Mouse (Mus musculus): Measurements from ENCODE around the gene Anapc11.

Gene Anapc11

GRCm38 (mm10) chr11:120627468-120628300 is 29.5 kb downstream of the Anapc11 start:
- DNase-seq (ENCODE audit: low read depth): no peak

GRCm38 (mm10) chr11:120628601-120629340 is 30.6 kb downstream of the Anapc11 start:
- no peak for DNase-seq (ENCODE audit: low read depth)

DNA sequence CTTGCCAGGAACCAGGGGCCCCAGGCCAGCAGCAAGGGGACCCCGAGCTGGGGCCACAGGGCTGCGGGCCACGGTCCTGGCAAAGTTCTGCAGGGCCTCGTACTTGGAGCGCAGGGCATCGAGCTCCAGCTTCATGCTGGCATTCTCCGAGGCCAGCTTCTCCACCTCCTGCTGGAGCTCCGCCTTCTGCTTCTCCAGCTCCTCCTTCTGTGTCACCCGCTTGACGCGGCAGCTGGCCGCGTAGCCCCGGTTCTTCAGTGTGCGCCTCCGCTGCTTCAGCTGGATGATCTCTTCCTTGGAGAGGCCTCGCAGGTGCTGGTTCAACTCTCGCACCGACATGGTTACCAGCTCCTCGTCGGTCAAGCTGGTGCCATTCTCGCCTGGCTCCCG is 31.1 kb downstream of the Anapc11 start:
- no peak for DNase-seq (ENCODE audit: low read depth)

DNA sequence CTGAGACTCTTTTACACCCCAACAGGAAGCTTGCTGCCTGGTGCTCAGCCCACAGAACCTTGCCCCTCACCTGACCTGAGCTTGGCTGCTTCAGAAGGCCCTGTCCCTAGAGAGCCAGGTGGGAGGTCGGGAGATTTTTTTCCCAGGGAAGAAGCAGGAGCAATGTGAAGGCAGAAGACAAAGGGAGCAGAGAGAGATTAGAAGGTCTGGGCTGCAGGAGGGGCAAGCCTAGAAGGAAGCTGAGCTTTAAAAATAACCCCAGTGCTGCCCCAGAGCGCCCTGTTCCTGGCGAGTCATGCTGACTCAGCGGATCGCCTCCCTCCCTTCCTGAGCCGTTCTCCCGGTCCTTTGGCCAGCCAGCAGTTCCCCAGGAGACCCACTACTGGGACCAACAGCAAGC is 31.7 kb downstream of the Anapc11 start:
- no peak for DNase-seq (ENCODE audit: low read depth)

GRCm38 (mm10) chr11:120630401-120630871 is 32.2 kb downstream of the Anapc11 start:
- no peak for DNase-seq (ENCODE audit: low read depth)

- DNase-seq (ENCODE audit: low read depth): no peak
Measured at GRCm38 (mm10) chr11:120630881-120631725, 32.9 kb downstream of the Anapc11 start.

DNA sequence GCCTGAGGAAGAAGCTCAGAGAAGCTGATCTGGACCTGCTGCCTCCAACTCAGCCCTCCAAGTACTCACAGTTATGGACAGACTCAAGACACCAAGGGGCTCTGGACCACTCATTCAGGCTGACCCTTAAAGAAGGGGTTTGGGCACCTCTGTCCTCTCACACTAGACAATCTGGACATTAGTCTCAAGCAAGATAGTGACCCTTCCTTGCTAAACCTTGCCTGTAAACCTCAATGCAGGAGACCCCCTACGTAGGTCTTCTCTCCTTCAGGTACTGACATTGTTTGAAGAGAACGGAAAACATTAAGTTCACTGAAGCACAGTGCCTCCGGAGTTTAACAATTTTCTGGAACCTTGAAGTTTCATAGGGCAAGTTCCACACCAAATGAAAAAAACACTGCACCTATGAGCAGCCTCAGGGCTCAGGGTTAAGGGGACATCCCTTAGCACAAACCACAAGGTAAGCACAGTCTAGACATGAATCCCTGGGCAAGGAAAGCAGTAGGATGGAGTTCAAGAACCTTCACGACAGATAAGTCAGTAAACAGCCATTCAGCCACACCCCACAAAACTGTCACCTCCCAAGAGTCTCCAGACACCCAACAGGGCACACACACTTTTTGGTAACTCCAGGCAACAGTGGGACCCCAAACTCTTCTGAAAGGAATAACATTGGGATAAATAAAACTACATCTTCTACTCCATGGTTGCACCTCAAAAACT is 33.7 kb downstream of the Anapc11 start:
- DNase-seq (ENCODE audit: low read depth): no peak

- no peak for DNase-seq (ENCODE audit: low read depth)
Measured at GRCm38 (mm10) chr11:120632559-120633519, 34.6 kb downstream of the Anapc11 start.

- peak; percentile 89 for DNase-seq (ENCODE audit: low read depth)
Measured at GRCm38 (mm10) chr11:120633520-120634343, 35.5 kb downstream of the Anapc11 start, which contains the start of gene Mafg. TSS of gene Mafg (minus strand) at chr11:120633600.

DNA sequence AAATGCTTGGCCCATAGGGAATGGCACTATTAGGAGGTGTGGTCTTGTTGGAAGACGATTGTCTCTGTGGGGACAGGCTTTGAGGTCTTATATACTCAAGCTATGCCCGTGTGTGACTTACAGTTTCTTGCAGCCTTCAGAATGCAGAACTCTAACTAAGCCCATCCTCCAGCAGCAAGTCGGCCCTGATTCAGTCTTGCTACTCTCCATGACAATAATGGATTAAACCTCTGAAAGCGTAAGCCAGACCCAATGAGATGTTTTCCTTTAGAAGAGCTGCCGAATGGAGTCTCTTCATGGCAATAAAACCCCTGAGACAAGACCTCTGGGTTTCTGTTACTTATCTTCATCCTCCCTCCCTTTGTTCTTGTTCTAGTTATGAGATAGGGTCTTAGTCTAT is 36.6 kb downstream of the Anapc11 start:
- no peak for DNase-seq (ENCODE audit: low read depth)

- DNase-seq (ENCODE audit: low read depth): no peak
Measured at GRCm38 (mm10) chr11:120641255-120641654, 43.0 kb downstream of the Anapc11 start.

- no peak for DNase-seq (ENCODE audit: low read depth)
Measured at GRCm38 (mm10) chr11:120641869-120642268, 43.6 kb downstream of the Anapc11 start.

GRCm38 (mm10) chr11:120642939-120643600 is 44.8 kb downstream of the Anapc11 start:
- no peak for DNase-seq (ENCODE audit: low read depth)

GRCm38 (mm10) chr11:120643601-120643987 is 45.4 kb downstream of the Anapc11 start, which contains the start of gene Pycr1:
TSS of gene Pycr1 (minus strand) at chr11:120643769.
- peak; percentile 86 for DNase-seq (ENCODE audit: low read depth)

DNA sequence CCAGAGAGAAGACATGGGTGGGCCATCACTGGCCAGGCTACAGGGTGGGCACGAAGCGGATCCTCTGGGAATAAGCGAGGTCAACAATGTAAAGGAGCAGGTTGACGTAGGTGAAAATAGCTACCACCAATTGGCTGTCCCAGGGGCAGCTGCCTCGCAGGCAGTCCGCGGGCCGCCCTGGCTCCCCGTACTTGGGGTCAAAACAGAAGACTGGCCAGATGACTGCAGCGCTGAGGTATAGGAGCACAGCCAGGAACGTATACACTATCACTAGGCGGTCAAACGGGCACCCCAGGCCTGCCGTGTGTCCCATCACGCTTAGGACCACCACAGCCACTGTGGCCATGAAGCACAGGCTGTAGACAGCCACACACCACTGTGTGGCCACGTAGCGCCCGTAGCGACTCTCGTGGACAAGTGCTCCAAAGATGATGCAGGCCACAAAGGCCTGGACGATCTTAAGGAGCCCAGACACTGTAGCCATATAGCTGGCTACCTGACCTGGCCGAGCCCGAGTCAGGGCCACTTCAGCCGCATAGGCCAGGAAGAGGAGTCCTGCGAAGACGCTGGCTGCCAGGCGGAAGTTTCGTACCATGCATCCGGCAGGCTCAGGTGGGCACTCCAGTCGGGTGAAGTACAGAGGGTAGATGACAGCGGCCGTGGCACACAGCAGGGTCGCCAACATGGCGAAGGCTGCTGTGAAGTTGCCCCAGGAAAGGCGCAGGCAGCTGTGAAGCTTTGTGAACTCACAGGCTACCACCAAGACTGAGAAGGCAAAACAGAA is 49.0 kb downstream of the Anapc11 start:
- no peak for DNase-seq (ENCODE audit: low read depth)

DNA sequence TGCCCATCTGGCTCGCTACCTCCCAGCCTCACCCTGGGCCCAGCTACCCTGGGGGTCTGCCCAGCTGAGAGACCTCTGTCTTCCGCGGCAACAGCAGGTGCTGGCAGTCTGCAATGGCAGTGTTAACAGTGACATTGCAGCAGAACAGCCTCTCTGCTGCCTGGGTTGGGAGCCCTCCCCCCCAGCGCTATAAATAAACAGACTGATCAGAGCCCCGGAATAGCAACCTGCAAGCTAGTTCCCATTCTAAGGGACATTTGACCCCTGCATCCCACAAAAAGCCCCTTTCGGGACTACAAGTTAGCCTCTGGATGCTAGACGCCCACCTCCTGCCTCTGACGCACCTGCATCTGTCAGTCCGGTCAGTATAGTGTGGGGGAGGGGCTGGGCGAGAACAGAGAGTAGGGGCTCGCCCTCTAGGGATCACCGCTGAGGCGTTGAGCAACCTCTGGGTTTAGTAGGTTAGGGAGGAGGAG is 49.8 kb downstream of the Anapc11 start, which contains the start of gene Myadml2:
TSS of gene Myadml2 (minus strand) at position 158 of the 476 bp plus-strand sequence.
- no peak for DNase-seq (ENCODE audit: low read depth)

- DNase-seq (ENCODE audit: low read depth): no peak
Measured at GRCm38 (mm10) chr11:120651872-120652271, 53.7 kb downstream of the Anapc11 start.

DNA sequence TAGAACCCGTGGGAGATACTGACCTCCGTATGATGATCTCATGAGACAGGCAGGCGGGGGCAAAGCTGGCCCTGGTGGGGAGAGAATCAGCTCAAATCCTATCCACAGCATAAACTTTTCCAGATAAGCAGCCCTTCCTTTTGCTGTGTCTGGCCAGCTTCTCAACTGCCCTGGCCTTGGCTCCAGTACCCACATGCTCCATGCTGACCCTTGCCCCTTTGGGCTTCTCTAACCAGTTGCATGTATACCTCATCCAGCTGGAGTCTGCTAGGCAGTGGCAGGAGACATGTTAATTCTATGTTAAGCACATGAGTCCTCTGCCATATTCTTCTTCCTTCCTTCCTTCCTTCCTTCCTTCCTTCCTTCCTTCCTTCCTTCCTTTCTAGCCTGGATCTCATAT is 56.5 kb downstream of the Anapc11 start:
- DNase-seq (ENCODE audit: low read depth): no peak
